Mouse (Mus musculus): Measurements from ENCODE around the gene Vdr.
"Not testable (repeated sequence)": the region's sequence is repeated elsewhere in the genome, so short reads cannot be mapped to it uniquely, and the experiment has no call there.

Vdr gene

DNA sequence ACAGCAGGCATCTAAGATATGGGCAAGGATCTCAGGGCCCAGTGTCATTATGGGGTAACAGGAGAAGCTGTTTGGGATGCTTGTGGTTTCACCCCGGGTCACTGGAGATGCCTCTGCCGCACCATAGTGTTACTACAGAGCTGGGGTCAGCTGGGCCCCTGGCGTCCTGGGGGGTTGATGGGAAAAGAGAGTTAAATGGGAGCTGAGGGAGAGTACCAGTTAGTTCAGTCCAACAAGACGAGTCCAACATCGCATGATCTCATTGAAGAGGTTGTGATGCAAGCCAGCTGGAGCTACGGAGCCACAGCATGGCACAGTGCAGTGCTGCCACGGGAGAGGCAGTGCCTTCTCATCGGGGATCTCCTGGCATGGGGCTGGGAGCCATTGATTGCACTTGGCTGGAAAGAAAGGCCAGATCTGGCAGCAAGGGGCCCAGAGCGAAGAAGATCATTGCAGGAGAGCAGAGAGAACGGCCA, 22.9 kb downstream of the Vdr start:
- DNase-seq (ENCODE audit: low read depth in 1 of 2, low spot score in 2 of 2) = no peak

DNA sequence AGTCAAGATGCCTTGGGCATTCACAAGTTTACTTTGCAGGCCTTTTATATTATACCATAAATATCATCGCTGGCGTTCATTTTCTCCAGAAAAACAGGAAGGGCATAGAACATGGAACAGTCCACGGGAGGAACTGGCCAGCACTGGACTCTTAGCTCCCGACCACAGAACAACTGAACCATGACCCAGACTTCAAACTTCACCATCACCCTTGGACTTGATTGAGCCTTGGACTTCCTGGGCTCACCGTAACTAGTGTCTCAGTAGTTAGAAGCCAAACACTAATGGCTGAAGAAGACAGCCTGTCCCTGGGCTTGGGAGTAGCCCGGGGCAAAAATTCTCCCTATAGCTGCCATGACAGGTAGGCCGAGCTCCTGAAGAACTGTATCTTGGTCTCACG, 29.0 kb downstream of the Vdr start:
- no peak for DNase-seq (ENCODE audit: low read depth in 1 of 2, low spot score in 2 of 2)

DNA sequence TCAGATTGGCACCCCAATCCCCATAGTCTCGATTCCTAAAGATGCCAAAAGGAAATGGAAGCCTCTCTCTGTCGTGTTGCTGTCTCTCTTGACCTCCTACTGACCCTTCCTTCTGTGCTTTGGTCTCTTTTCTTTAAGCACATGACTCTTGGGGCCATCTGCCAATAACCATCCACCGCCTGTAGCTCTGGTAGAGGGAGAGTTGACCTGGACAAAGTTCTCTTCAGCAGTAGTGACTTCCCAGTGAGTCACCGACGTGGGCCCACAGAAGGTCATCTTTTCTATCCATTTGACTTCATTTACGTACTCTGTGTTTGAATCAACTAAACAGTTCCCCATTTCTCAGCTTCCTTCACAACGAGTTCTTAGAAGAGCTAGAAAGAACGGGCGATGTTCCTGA, 30.0 kb downstream of the Vdr start:
- DNase-seq (ENCODE audit: low read depth in 1 of 2, low spot score in 2 of 2) = no peak

DNA sequence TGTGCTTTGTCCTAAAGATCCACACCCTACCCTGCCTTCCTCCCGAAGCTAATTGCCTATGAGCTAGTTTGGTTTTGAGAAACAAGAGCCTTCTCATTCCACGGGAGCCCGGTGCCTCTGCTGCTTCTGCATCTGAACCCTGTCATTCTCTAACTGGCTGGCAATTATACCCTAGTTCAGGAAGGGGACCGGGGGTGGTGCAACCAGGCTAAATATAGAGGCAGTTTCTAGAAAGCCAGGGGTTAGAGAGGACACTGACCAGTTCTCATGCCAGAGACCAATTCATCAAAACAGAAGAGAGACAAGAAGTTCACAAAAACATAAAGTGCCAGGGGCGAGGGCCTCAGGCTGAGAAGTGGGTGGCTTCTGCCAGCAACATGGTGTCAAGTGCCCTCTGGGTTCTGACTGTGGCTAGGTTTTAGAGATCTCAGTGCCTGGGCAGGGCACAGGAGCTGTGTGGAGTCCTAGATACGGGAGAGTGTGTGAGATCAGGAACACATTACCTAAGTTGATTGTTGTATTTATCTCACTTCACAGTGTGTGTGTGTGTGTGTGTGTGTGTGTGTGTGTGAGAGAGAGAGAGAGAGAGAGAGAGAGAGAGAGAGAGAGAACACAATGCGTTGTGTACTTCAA, 31.6 kb downstream of the Vdr start:
- DNase-seq (ENCODE audit: low read depth in 1 of 2, low spot score in 2 of 2) = no peak

DNA sequence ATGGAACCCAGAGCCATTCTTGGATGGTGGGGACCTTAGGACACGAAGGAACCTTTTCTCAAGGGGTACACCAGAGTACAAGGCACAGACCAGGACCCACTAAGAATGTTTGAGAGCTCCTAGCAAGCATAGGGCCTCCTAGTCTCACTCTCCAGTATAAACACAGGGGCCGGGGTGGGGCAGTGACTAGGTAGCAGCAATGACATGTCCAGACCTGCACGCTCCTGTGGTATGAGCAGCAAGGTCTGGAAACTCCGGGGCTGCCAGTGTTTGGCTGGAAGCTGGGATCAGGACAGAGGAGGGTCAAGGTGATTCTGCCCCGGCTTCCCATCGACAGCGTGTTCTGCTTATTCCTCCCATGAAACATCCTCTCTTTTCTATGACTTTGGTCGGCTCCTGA, 34.6 kb downstream of the Vdr start:
- no peak for DNase-seq (ENCODE audit: low read depth in 1 of 2, low spot score in 2 of 2)

DNA sequence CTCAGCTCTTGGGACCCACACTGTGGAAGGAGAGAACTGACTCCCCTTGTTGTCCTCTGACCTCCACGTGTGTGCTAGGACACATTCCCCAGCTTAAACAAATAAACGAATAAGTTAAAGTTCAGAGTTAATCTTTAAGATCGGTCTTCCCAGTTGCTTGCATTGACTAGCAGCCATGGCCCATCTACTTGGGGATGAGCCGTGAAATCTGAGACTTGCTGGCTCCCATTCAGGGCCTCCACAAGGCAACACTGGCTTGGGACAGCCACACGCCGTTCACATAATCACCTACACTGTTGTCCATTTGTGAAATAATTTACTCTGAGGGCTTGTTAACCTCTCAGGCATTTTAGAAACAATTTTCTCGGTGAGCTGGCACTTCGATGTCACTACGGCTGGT, 36.7 kb downstream of the Vdr start:
- DNase-seq (ENCODE audit: low read depth in 1 of 2, low spot score in 2 of 2) = no peak

DNA sequence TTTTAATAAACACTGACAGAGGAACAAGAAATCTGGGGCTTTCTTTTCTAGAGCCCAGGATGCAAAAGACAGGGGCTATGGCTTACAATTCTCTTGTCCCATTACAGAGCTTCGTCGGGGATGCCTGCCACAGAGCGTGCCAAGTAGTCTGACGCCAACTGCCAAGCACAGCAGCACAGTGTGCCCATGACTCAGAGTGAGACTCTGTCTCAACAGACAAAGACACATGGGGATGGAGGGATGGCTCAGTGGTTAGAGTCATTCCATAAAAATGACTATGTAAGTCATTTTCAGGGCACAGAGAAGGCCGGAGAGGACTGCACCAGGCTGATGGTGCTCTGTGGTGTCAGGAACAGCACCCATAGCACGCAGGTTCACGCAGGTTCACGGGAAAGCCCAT, 38.3 kb downstream of the Vdr start:
- DNase-seq (ENCODE audit: low read depth in 1 of 2, low spot score in 2 of 2) = no peak

DNA sequence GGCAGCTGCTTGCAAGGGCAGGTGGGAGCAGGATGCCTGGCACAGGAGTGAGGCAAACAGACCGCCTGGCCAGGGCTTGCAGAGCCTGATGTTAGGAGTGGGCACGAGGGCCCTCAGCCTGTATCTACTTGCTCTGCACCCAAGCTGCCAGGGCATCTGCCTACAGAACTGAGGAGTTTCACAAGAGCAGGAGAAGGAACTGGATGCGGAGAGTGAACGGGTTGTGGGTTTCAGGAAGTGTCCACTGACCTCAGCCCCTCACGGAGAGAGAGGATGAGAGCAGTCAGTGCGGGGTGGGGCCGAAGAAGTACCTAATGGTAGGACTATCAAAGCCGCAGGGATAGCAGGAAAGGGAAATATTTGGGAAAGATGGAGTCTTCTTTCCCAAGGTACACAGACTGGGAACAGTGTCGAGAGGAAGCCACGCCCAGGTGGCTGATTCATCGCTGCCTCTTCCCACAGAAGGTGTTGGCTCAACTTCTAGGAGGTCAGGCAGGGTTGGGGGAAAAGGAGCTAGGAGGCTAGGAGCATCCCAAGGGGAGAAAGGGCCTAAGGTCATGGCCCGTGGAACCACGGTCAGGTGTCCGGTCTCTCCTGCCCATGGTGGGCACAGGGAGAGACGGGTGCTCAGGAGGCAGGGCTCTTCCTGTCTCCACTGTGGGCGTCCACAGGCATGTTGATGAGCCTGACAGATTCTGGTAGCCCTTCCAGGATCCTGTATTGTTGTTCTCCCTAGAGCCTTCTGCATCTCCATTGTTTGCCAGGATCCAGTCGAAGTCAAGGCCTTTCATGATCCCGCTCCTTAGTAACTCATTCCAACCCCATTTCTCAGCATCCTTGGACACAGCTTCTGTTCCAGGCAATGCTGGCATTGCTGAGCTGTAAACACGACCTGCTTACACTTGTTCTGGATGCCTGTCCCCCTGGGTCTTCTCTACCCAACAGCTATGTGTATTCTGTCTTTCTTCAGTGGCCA, 39.1 kb downstream of the Vdr start:
- no peak for DNase-seq (ENCODE audit: low read depth in 1 of 2, low spot score in 2 of 2)

DNA sequence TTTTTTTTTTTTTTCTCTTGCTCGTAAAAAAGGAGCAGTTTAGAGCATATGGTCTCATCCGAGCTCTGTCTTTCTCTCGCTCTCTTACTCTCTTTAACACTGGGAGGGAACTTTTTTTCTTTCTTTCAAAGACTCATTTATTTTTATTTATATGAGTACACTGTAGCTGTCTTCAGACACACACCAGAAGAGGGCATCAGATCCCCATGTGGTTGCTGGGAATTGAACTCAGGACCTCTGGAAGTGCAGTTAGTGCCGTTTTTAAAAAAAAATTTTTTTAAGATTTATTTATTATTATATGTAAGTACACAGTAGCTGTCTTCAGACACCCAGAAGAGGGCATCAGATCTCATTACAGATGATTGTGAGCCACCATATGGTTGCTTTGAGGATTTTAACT, 40.3 kb downstream of the Vdr start:
- DNase-seq (ENCODE audit: low read depth in 1 of 2, low spot score in 2 of 2) = not testable (repeated sequence)

DNA sequence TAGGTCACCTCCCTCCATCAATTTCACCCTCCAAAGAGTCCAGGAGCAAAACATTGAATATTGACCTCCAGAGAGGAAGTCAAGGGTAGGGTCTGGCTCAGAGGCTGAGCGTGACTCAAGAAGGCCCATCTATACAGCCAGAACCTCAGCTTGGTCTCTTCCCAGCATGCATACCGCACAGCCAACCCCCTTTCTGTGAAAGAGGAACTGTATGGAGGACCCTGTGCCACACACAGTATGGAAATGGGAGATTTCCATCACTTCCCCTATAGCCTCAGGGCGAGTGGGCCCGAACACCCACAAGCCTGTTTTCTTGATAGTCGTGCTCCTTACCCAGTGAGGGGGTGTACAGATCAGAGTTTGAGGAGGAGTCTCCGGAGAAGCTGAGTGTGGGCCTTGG, 41.4 kb downstream of the Vdr start:
- no peak for DNase-seq (ENCODE audit: low read depth in 1 of 2, low spot score in 2 of 2)

DNA sequence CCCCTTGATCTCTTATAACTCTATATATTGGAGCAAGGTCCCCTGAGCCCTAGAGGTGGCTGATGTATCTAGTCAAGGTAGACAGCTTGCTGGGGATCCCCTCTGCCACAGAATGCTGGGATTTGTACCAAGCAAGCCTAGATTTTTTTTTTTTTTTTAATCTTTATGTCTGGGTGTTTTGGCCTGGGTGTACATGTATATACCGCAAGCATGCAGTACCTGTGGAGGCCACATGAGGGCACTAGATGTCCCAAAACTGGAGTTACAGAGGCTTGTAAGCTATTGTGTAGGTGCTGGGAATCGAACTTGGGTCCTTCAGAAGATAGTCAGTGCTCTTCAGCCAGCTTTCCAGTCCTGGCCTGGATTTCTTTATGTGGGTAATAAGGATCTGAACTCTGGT, 44.4 kb downstream of the Vdr start:
- DNase-seq (ENCODE audit: low read depth in 1 of 2, low spot score in 2 of 2) = no peak

DNA sequence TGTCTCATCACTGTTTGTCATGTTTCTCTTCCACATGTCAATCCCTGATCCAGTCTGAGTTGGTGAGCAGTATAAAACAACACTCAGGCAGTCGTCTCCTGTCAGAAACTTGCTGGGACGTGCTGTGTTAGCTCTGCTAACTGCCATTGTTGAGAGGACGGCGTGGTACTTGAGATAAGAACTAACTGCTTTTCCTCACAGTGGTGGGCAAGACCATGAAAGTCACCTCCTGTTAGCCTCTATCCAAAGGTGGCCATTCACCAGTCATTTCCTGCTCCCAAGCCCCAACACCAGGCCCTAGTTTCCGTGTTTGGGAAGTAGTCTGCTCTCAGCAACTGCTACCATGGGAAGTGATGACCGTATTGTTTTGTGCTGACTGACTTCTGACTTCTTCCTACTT, 45.3 kb downstream of the Vdr start:
- DNase-seq (ENCODE audit: low read depth in 1 of 2, low spot score in 2 of 2) = no peak

DNA sequence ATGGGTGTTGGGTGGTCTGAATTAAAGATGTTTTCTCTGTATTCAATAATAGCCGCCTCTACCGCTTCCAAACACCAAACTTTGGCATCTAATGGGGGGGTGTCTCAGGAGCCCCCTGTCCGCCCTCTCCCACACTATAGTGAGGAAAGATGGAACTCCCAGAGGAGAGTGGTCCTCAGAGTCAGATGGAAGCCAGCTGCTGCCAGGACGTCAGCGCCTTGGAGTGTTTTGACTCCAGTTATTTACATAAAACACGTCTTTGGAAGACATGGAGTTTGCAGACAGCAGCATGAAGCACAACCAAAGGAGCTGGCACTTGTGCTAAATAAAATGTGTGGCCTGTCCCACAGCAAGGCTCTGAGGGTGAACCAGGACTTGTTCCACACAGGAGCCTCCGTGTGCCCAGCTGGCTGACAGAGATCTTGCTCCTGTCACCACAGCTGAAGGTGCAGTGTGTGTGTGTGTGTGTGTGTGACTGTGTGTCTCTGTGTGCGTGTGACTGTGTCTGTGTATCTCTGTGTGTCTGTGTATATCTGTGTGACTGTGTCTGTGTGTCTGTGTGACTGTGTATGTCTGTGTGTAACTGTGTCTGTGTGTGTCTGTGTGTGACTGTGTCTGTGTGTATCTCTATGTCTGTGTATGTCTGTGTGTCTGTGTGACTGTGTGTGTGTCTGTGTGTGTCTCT, 45.9 kb downstream of the Vdr start:
- no peak for DNase-seq (ENCODE audit: low read depth in 1 of 2, low spot score in 2 of 2)

DNA sequence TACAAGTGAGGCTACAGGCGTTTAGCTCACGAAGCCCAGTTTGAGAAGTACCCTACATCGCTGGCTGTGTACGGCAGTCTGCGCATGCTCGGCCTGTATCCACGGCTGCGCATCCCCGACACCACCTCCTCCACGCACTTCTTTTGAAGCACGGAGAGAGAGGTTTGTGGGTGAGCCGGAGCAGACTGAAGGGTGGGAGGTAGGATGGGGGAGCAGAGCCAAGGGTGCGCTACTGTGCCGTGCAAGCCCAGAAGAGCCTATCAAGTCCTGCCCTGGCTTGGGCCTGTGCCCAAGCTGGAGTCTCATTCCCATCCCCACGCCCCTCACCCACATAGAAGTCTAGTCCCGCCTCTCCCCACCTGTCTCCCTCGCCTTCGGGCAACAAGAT, 46.9 kb downstream of the Vdr start:
- DNase-seq (ENCODE audit: low read depth in 1 of 2, low spot score in 2 of 2) = no peak

DNA sequence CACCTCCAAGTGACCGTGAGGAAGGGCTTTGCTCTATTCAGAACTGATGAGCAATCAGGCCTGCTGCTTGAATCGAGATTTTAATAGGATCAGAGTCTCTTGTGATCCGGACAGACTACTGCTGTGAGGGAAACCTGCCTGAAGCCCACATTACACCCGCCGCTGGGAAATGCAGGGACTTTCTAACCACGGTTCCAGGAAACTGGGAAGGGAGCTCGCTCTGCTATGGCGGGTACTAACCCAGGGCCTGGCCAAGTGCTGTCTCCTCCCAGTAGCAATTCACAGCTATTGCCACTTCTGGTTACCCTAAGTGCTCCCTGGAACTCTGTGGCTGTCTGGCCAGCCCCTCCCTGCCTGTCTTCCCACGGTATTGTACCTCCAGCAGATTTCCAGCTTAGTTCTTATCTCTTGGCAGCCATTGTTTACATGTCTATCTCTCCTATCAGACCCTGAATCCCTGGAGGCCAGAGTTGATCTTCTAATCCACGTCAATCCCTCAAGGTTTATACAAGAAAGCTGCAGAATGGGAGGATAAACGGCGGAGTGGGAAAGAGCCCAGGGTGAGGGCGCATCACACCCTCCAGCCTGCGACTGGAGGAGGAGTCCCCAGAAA, 47.4 kb downstream of the Vdr start:
- no peak for DNase-seq (ENCODE audit: low read depth in 1 of 2, low spot score in 2 of 2)

DNA sequence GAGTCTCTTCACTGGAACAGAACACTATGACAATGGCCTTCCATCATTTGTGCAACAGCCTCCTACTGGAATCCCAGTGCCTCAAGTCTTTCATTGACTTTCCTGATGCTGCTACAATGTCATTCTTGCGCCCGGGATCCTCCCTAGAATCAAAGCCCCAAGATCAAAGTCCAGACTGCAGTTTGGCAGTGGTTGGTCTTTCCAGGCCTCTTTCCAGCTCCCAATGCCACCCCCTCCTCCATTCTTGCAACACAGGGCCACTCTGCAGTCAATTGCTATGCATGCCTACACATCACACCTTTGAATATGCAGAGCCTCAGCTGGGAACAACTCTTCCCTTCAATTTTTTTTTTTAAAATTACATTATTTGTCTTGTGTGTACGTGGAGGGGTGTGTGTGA, 50.1 kb downstream of the Vdr start:
- no peak for DNase-seq (ENCODE audit: low read depth in 1 of 2, low spot score in 2 of 2)

DNA sequence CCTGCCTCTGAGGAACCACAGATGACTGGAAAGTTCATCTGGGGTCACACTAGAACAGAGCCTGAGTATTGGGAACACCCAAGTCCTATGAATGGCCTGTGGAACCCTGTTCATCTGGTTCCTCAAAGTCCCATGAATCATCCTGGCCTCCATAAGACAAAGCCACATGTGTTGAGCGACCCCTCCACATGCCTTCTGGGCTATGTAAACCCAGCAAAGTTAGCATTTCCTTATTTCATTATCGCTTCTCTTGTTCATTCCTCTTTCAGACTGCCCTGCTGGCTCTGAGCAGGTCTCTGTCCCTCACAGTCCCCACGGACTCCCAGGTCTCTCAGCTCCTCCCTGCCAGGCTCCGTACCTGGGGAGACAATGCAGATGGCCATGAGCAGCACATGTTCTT, 52.0 kb downstream of the Vdr start:
- DNase-seq (ENCODE audit: low read depth in 1 of 2, low spot score in 2 of 2) = no peak

DNA sequence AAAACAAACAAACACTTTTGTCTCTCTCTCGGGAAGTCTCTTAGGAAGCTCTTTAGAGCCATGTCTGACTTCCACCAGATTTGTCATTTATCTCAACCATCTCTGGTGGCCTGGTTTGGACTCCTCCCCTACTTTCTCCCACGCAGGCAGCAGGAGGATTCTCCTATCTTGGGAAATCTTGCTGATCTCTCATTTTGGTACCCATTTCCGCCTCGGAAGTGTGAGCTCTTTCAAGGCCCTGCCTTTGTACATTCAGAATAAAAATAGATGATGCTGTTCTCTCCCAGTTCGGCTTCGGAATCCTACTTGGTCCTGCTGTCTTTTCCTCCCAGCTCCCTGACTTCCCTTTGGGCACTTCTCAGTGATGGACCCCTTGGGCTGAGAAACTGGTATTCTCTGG, 55.9 kb downstream of the Vdr start:
- DNase-seq (ENCODE audit: low read depth in 1 of 2, low spot score in 2 of 2) = no peak

DNA sequence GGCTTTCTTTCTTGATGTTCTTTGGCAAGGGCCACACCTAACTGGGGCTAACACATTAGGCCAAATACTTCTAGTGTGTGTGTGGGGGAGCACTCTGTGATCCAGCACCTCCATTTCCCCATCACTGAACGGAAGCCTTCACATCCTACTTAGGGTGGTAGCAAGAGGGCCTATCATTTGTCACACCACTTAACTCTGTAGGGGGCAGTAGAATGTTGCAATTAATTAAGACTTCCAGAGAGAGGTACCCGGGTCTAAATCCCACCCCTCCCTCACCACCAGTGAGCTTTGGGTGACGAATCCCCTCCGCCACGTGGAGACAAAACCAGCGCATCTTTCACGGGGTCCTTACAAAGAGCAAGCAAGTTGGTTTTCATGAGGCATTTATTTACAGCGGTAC, 56.4 kb downstream of the Vdr start:
- no peak for DNase-seq (ENCODE audit: low read depth in 1 of 2, low spot score in 2 of 2)

DNA sequence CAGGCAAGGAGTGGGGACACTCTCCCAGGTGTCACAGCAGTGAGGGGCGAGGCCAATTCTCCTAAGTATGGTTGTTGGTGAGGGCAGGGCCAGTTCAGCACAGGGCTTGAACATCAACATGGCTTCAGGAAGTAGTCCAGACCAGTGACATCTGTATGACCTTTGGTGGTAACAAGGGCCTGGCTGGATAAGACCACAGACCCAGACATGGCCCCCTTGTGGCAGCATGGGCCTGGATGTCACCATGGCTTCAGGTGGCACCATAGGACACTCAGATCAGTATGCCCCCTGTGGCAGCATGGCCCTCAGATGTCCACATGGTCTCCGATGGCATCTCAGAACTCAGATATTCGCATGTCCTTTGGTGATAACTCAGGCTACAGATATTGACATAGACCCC, 58.1 kb downstream of the Vdr start:
- DNase-seq (ENCODE audit: low read depth in 1 of 2, low spot score in 2 of 2) = no peak

DNA sequence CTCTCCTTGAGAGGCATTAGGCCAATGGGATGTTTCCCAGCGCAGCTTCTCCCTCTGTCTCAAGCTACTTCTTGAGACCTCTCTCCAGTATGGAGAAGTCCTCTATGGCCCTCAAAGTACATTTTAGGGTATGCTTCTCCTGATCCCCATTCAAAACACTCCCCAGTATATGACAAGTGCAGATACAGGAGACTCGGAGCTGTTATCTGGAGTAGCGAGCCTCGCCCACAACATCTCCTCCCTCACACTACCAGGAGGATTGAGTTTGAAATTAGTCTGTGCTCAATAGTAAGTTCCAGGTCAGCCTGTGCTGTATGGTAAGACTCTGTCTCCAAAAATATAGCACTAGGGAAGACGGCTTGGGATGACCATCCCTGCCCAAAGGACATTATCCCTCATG, 59.4 kb downstream of the Vdr start:
- no peak for DNase-seq (ENCODE audit: low read depth in 1 of 2, low spot score in 2 of 2)

DNA sequence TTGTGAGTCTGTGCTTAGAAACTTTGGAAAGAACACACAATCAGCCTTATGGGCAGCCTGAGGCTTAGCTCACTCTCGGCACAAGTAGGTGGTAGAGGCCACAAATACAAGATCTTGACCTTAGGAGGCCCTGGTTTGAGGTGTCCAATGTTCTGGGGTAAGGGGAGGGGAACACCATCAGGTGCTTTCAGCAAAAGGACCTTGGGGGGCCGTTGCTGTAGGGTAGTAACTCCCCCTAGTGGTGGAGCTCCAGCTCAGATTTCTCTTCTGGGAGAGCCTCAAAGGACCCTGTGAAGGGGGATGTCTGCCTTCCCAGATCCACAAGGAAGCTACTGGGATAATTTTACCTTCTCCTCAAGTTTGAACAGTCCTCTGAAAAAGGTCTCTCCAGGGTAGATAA, 60.0 kb downstream of the Vdr start:
- no peak for DNase-seq (ENCODE audit: low read depth in 1 of 2, low spot score in 2 of 2)

All from monocyte, adult 2 months (primary cell).